Mouse (Mus musculus): ENCODE results near the gene Tenm4. TPM values are rescaled to one million over a fixed set of nuclear protein-coding genes. Genes with fewer than 3 reads are reported as not detected.

Tenm4 gene
- polyA plus RNA-seq, 1 experiment from 2014 or later: 14.3 TPM

DNA sequence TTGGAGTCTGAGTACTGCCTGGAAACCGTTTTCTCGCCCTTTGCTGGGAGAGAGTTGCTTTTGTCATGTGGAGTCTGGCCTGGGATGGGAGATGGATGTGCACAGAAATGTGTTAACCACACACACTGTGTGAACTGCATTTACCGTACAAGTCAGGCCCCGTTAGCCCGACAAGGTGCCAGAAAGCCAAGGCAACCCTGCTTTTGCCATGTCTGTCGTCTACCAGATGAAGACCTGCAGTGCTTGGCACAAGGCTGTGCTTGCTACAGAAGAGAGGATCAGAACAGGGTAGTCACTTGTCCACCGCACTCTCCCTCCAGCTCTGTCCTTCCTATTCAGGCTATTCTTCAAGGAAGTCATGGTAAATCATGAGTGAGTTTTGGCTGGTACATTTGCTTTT, 492.3 kb downstream of the Tenm4 start:
- no peak overlapping the region for H3K9ac ChIP-seq (ENCODE audit: low read depth, low read length)
- no peak for ATAC-seq
- no peaks in the 10 kb centered on the region for H3K36me3 ChIP-seq (ENCODE audit: control insufficient read depth, insufficient read depth, low read length)
- H3K27ac ChIP-seq (ENCODE audit: low read length): no peak overlapping the region
- no peak overlapping the region for H3K4me2 ChIP-seq (ENCODE audit: low read depth, low read length)
- no peak overlapping the region for H3K4me3 ChIP-seq (ENCODE audit: low read length)
- H3K4me1 ChIP-seq (ENCODE audit: control insufficient read depth, insufficient read depth, low read length): peaks cover 11% of the 10 kb centered on the region
- no peaks in the 10 kb centered on the region for H3K9me3 ChIP-seq (ENCODE audit: control insufficient read depth, low read length)
- no peaks in the 10 kb centered on the region for H3K27me3 ChIP-seq (replicated peaks; ENCODE audit: control insufficient read depth, insufficient read depth, low read length)
- 62% methylated on average over 7 of the region's 7 CpGs for WGBS

DNA sequence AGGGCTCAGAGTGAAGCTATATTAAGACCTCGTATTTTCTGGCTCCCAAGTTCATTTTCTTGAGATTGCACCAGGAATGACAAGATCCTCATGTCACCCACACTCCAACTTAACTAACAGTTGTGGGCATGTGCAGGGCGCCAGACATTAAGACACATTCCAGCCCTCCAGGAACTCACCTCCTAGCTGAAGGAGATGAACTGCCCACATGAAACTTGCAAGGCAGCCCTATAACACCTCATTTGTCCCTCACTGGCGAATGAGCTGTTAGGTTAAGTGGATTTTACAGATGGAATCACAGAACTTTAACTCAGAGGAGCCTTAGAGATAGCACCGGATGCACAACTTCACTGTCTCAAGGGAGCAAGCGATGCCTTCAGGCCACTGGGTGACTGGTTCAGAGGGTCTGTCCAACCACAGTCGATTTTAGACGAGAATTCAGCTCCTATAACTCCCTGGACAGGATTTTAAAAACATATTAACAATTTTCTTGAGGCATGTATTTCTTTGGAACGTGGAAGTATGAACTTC, 495.4 kb downstream of the Tenm4 start:
- no peak overlapping the region for H3K27ac ChIP-seq (ENCODE audit: low read length)
- no peaks in the 10 kb centered on the region for H3K27me3 ChIP-seq (replicated peaks; ENCODE audit: control insufficient read depth, insufficient read depth, low read length)
- H3K4me1 ChIP-seq (ENCODE audit: control insufficient read depth, insufficient read depth, low read length): peaks cover 4% of the 10 kb centered on the region; the same call in 1 of the 2 replicates
- no peak for ATAC-seq
- no peak overlapping the region for H3K4me3 ChIP-seq (ENCODE audit: low read length)
- no peak overlapping the region for H3K4me2 ChIP-seq (ENCODE audit: low read depth, low read length)
- H3K36me3 ChIP-seq (ENCODE audit: control insufficient read depth, insufficient read depth, low read length): no peaks in the 10 kb centered on the region
- no peak overlapping the region for H3K9ac ChIP-seq (ENCODE audit: low read depth, low read length)
- 82% methylated on average over 8 of the region's 8 CpGs for WGBS
- H3K9me3 ChIP-seq (ENCODE audit: control insufficient read depth, low read length): no peaks in the 10 kb centered on the region

DNA sequence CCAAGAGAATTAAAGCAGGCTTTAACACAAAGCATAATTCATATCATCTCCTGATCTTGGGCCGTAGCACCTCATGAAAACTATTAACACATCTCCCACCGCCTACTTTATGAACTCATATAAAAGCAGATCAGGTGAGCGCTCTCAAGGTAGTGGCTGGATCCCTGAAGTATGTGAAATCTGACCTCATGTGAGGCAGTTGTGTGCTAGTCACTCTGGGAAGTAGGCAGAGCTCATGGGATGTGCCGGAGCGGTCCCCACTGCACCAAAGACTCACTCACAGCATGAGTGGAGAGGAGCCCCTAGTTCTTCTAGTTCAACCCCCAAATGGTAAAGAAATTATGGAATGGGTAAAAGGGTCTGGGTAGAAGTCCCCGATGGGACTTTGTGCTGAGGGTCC, 496.6 kb downstream of the Tenm4 start:
- Histone ChIP-seq H3K27ac (ENCODE audit: low read length) (no peak overlapping the region), H3K4me2 (ENCODE audit: low read depth, low read length) (no peak overlapping the region), H3K4me3 (ENCODE audit: low read length) (no peak overlapping the region), H3K9ac (ENCODE audit: low read depth, low read length) (no peak overlapping the region), H3K27me3 (replicated peaks; ENCODE audit: control insufficient read depth, insufficient read depth, low read length) (no peaks in the 10 kb centered on the region), H3K9me3 (ENCODE audit: control insufficient read depth, low read length) (no peaks in the 10 kb centered on the region), H3K4me1 (ENCODE audit: control insufficient read depth, insufficient read depth, low read length) (no peaks in the 10 kb centered on the region), H3K36me3 (ENCODE audit: control insufficient read depth, insufficient read depth, low read length) (no peaks in the 10 kb centered on the region)
- no peak for ATAC-seq
- WGBS: 87% methylated on average over 6 of the region's 6 CpGs

DNA sequence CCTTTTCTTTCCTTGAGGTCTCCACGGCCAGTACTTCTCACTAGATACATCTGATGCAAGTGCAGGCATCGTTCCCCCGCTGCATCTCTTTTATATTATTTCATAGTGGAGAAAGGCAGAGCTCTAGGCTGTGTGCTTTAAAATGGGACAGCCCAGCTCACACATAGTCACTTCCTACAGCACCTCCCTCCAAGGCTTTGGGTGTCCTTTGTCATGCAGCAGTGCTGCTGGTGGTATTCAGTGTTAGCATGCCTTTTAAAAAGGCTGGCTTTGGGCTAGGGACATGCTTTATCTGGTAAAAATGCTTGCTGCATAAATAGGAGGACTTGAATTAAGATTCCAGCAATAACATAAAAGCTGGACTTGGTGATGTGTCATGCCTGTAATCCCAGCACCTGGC, 499.0 kb downstream of the Tenm4 start:
- no peak overlapping the region for H3K9ac ChIP-seq (ENCODE audit: low read depth, low read length)
- WGBS: 88% methylated on average over 3 of the region's 3 CpGs
- ATAC-seq: no peak
- H3K36me3 ChIP-seq (ENCODE audit: control insufficient read depth, insufficient read depth, low read length): no peaks in the 10 kb centered on the region
- H3K27me3 ChIP-seq (replicated peaks; ENCODE audit: control insufficient read depth, insufficient read depth, low read length): no peaks in the 10 kb centered on the region
- no peaks in the 10 kb centered on the region for H3K4me1 ChIP-seq (ENCODE audit: control insufficient read depth, insufficient read depth, low read length)
- H3K4me3 ChIP-seq (ENCODE audit: low read length): no peak overlapping the region
- H3K27ac ChIP-seq (ENCODE audit: low read length): no peak overlapping the region
- H3K4me2 ChIP-seq (ENCODE audit: low read depth, low read length): no peak overlapping the region
- H3K9me3 ChIP-seq (ENCODE audit: control insufficient read depth, low read length): no peaks in the 10 kb centered on the region

DNA sequence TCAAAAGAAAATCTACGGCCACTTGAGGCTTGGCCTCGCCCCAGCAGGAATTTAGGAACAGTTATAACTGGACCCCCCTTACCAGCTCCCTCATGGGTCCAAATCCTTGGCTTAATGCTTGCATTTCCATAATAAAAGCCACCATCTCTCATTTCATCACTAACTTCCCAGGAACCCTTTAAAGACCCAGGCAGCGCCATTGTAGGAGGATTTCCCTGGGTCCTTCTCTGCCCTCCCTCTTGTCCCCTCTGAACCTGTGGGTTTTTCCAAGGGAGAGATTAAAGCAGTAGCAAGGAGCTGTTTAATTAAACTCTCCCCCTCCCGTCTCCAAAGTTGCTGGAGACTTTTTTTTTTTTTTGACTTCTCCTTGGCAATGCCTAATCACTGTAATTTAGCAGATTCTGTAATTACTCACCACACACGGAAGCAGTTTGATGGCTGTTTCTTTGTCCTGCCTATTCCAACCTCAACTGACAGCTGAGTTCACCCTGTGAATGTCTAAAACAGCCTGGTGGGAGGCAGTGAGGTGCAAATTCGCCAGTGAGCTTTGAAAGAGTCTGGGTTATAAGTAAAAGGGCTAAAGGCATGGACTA, 501.4 kb downstream of the Tenm4 start:
- no peak overlapping the region for H3K4me3 ChIP-seq (ENCODE audit: low read length)
- no peaks in the 10 kb centered on the region for H3K36me3 ChIP-seq (ENCODE audit: control insufficient read depth, insufficient read depth, low read length)
- H3K4me2 ChIP-seq (ENCODE audit: low read depth, low read length): no peak overlapping the region
- H3K9me3 ChIP-seq (ENCODE audit: control insufficient read depth, low read length): no peaks in the 10 kb centered on the region
- no peak overlapping the region for H3K9ac ChIP-seq (ENCODE audit: low read depth, low read length)
- peaks cover 4% of the 10 kb centered on the region; the same call in 1 of the 2 replicates for H3K4me1 ChIP-seq (ENCODE audit: control insufficient read depth, insufficient read depth, low read length)
- no peak for ATAC-seq
- no peak overlapping the region for H3K27ac ChIP-seq (ENCODE audit: low read length)
- WGBS: 45% methylated on average over 6 of the region's 6 CpGs
- H3K27me3 ChIP-seq (replicated peaks; ENCODE audit: control insufficient read depth, insufficient read depth, low read length): no peaks in the 10 kb centered on the region

DNA sequence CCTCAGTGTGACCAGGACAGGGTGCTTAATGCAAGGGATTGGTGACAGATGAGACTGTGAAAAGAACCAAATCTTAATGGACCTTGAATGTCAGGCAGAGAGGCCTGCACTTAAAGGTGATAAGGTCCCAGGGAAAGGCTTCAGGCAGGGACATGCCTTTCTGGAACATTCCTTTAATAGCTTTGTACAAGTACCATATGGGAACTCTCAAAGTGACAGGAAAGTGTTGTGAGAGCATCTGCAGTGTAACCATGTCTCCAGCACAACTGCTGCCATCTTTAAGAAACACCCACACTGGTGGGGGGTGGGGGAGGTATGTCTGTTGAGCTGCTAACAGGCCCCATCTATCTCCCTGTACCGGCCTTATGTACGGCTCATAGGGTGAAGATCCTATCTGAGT, 506.0 kb downstream of the Tenm4 start:
- ATAC-seq: no peak
- WGBS: 57% methylated on average over 2 of the region's 2 CpGs

DNA sequence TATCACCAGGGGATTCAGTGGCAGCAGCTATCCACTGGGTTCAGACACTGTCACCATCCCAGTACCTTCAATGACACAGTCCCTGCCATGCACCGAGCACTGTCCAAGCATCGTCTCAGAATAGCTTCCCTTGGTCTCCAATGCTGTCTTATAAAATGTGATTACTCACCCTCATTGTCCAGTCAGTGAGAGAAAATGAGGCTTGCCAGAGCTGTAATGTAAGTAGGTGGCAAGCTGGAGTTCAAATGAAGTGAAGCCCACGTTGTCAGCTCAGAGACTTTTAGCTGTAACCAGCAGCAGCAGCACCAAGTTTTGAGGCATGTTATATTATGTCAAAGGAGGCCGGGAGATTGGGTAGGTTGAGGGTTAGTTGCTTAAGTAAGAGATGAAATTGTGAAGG, 507.2 kb downstream of the Tenm4 start:
- Histone ChIP-seq H3K4me2 (ENCODE audit: low read depth, low read length) (no peak overlapping the region), H3K36me3 (ENCODE audit: control insufficient read depth, insufficient read depth, low read length) (no peaks in the 10 kb centered on the region), H3K27ac (ENCODE audit: low read length) (no peak overlapping the region), H3K9ac (ENCODE audit: low read depth, low read length) (no peak overlapping the region), H3K27me3 (replicated peaks; ENCODE audit: control insufficient read depth, insufficient read depth, low read length) (no peaks in the 10 kb centered on the region), H3K4me3 (ENCODE audit: low read length) (no peak overlapping the region), H3K4me1 (ENCODE audit: control insufficient read depth, insufficient read depth, low read length) (peaks cover 4% of the 10 kb centered on the region; the same call in 1 of the 2 replicates), H3K9me3 (ENCODE audit: control insufficient read depth, low read length) (no peaks in the 10 kb centered on the region)
- ATAC-seq: no peak
- WGBS: 83% methylated on average over 4 of the region's 4 CpGs

More for the DNA sequence above, 506.0 kb downstream of the Tenm4 start:
- Histone ChIP-seq H3K4me2 (ENCODE audit: low read depth, low read length) (no peak overlapping the region), H3K36me3 (ENCODE audit: control insufficient read depth, insufficient read depth, low read length) (no peaks in the 10 kb centered on the region), H3K4me1 (ENCODE audit: control insufficient read depth, insufficient read depth, low read length) (peaks cover 4% of the 10 kb centered on the region; the same call in 1 of the 2 replicates), H3K4me3 (ENCODE audit: low read length) (no peak overlapping the region), H3K9me3 (ENCODE audit: control insufficient read depth, low read length) (no peaks in the 10 kb centered on the region), H3K27ac (ENCODE audit: low read length) (no peak overlapping the region), H3K27me3 (replicated peaks; ENCODE audit: control insufficient read depth, insufficient read depth, low read length) (no peaks in the 10 kb centered on the region), H3K9ac (ENCODE audit: low read depth, low read length) (no peak overlapping the region)

DNA sequence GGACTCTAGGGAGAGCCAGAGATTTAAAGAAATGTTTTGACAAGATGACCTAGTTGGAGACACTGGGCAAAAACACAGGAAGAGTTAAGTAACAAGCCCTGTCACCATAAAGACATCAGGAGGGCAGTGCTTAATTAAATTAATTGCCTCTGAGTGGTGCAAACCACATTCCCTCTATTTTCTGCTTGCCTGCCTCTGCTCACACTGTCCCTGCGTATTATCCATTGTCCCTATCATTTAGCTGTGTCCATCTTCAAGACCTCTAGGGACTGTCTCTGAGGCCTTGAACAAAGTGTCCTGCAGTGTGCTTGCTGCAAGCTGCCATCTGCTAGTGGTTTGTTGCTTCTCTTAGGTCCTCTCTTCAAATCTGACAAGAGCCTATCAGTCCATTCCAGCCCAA, 508.7 kb downstream of the Tenm4 start:
- no peak overlapping the region for H3K9ac ChIP-seq (ENCODE audit: low read depth, low read length)
- no peak for ATAC-seq
- H3K27me3 ChIP-seq (replicated peaks; ENCODE audit: control insufficient read depth, insufficient read depth, low read length): no peaks in the 10 kb centered on the region
- peaks cover 4% of the 10 kb centered on the region; the same call in 1 of the 2 replicates for H3K4me1 ChIP-seq (ENCODE audit: control insufficient read depth, insufficient read depth, low read length)
- H3K4me2 ChIP-seq (ENCODE audit: low read depth, low read length): no peak overlapping the region
- no peaks in the 10 kb centered on the region for H3K36me3 ChIP-seq (ENCODE audit: control insufficient read depth, insufficient read depth, low read length)
- no peaks in the 10 kb centered on the region for H3K9me3 ChIP-seq (ENCODE audit: control insufficient read depth, low read length)
- 63% methylated on average over 1 of the region's 1 CpGs for WGBS
- no peak overlapping the region for H3K4me3 ChIP-seq (ENCODE audit: low read length)
- H3K27ac ChIP-seq (ENCODE audit: low read length): no peak overlapping the region

DNA sequence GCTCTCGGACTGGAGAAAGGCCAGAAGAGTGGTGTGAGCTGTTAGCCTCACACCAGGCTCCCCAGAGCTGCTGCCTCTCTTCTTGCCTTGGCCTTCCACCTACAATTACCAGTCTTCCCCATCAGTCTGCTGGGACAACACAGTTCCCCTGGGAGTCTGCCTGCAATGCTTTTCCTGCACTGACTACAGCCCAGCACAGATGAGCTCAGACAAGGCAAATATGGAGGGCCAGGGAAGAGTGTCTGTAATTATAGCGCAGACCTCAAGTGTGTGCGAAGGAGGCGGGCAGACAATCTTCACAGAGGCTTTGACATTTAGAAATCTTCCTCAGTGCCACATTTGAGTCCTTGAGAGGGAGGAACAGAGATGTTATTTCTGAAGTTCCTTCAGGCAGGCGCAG, 509.4 kb downstream of the Tenm4 start:
- Histone ChIP-seq H3K4me3 (ENCODE audit: low read length) (no peak overlapping the region), H3K9ac (ENCODE audit: low read depth, low read length) (no peak overlapping the region), H3K36me3 (ENCODE audit: control insufficient read depth, insufficient read depth, low read length) (no peaks in the 10 kb centered on the region), H3K9me3 (ENCODE audit: control insufficient read depth, low read length) (no peaks in the 10 kb centered on the region), H3K27me3 (replicated peaks; ENCODE audit: control insufficient read depth, insufficient read depth, low read length) (no peaks in the 10 kb centered on the region), H3K27ac (ENCODE audit: low read length) (no peak overlapping the region), H3K4me2 (ENCODE audit: low read depth, low read length) (no peak overlapping the region), H3K4me1 (ENCODE audit: control insufficient read depth, insufficient read depth, low read length) (peaks cover 4% of the 10 kb centered on the region; the same call in 1 of the 2 replicates)
- WGBS: 89% methylated on average over 5 of the region's 5 CpGs
- ATAC-seq: no peak

DNA sequence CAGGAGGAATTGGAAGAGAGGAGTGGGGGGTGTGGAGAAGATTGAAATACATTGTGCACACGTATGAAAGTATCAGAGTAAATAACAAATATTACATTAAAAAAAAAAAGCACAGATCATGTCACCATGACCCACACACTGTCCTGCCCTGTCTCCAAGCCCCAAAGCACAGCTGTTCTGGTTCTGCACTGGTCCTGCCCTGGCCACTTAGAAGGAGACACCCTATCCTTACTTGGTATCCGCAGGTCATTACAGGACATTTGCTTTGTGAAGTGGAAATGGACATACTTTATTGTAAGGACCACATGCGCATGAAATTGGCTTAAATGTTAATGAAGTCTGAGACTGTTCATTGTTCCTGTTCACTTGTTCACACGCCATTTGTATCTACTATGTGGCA, 510.8 kb downstream of the Tenm4 start:
- 81% methylated on average over 4 of the region's 4 CpGs for WGBS
- H3K4me2 ChIP-seq (ENCODE audit: low read depth, low read length): no peak overlapping the region
- H3K27ac ChIP-seq (ENCODE audit: low read length): no peak overlapping the region

More for the DNA sequence above, 510.8 kb downstream of the Tenm4 start:
- Histone ChIP-seq H3K9ac (ENCODE audit: low read depth, low read length) (no peak overlapping the region), H3K4me1 (ENCODE audit: control insufficient read depth, insufficient read depth, low read length) (peaks cover 4% of the 10 kb centered on the region; the same call in 1 of the 2 replicates), H3K4me3 (ENCODE audit: low read length) (no peak overlapping the region), H3K9me3 (ENCODE audit: control insufficient read depth, low read length) (no peaks in the 10 kb centered on the region), H3K36me3 (ENCODE audit: control insufficient read depth, insufficient read depth, low read length) (no peaks in the 10 kb centered on the region), H3K27me3 (replicated peaks; ENCODE audit: control insufficient read depth, insufficient read depth, low read length) (no peaks in the 10 kb centered on the region)
- ATAC-seq: no peak

Measured in intestine, embryonic 16.5 days (tissue).